Mouse (Mus musculus): Measurements from ENCODE around the gene Trappc11. TPM values are rescaled to one million over a fixed set of nuclear protein-coding genes. Genes with fewer than 3 reads are reported as not detected.

The Trappc11 gene
- polyA plus RNA-seq, 1 experiment: 16.7 TPM

GRCm38 (mm10) chr8:47568098-47568497 is 34.8 kb upstream of the Trappc11 start:
- Histone ChIP-seq H3K4me2 (ENCODE audit: low read depth) (no peak overlapping the region), H3K4me3 (no peak overlapping the region), H3ac (ENCODE audit: control insufficient read depth, insufficient read length) (no peak overlapping the region), H3K36me3 (ENCODE audit: control insufficient read depth, insufficient read depth) (no peaks in the 10 kb centered on the region), H3K27me3 (ENCODE audit: control insufficient read depth, insufficient read depth, insufficient read length) (no peaks in the 10 kb centered on the region), H3K79me2 (ENCODE audit: control insufficient read depth, insufficient read depth) (no peaks in the 10 kb centered on the region)
- TF ChIP-seq POLR2A (IDR thresholded peaks at IDR 0.05; ENCODE audit: insufficient read length, low read depth) (no peak), SRF (IDR thresholded peaks at IDR 0.05; ENCODE audit: control insufficient read depth, insufficient read length, low read depth) (no peak), TCF12 (IDR thresholded peaks at IDR 0.05; ENCODE audit: insufficient read depth, poor library complexity, severe bottlenecking) (no peak), REST (IDR thresholded peaks at IDR 0.05; ENCODE audit: insufficient read depth, insufficient read length) (no peak), USF1 (IDR thresholded peaks at IDR 0.05; ENCODE audit: low read depth) (no peak), TCF3 (IDR thresholded peaks at IDR 0.05; ENCODE audit: insufficient read length, low read depth) (no peak), MYOG (IDR thresholded peaks at IDR 0.05; ENCODE audit: control insufficient read depth in 1 of 3, insufficient read depth in 1 of 3, insufficient read length in 2 of 3, low read depth in 2 of 3) (no peak), MAX (IDR thresholded peaks at IDR 0.05; ENCODE audit: low read depth) (no peak)

- Histone ChIP-seq H3K4me3 (no peak overlapping the region), H3K36me3 (ENCODE audit: control insufficient read depth, insufficient read depth) (no peaks in the 10 kb centered on the region), H3K4me2 (ENCODE audit: low read depth) (no peak overlapping the region), H3K27me3 (ENCODE audit: control insufficient read depth, insufficient read depth, insufficient read length) (no peaks in the 10 kb centered on the region), H3K79me2 (ENCODE audit: control insufficient read depth, insufficient read depth) (no peaks in the 10 kb centered on the region), H3ac (ENCODE audit: control insufficient read depth, insufficient read length) (no peak overlapping the region)
- TF ChIP-seq POLR2AphosphoS2 (IDR thresholded peaks at IDR 0.05; ENCODE audit: insufficient read length, low read depth) (no peak), MYOG (IDR thresholded peaks at IDR 0.05; ENCODE audit: control insufficient read depth in 1 of 3, insufficient read depth in 1 of 3, insufficient read length in 2 of 3, low read depth in 2 of 3) (no peak), TCF12 (IDR thresholded peaks at IDR 0.05; ENCODE audit: insufficient read depth, poor library complexity, severe bottlenecking) (no peak), MAX (IDR thresholded peaks at IDR 0.05; ENCODE audit: low read depth) (no peak), REST (IDR thresholded peaks at IDR 0.05; ENCODE audit: insufficient read depth, insufficient read length) (no peak)
Observed at GRCm38 (mm10) chr8:47566551-47566950, 33.3 kb upstream of the Trappc11 start.

DNA sequence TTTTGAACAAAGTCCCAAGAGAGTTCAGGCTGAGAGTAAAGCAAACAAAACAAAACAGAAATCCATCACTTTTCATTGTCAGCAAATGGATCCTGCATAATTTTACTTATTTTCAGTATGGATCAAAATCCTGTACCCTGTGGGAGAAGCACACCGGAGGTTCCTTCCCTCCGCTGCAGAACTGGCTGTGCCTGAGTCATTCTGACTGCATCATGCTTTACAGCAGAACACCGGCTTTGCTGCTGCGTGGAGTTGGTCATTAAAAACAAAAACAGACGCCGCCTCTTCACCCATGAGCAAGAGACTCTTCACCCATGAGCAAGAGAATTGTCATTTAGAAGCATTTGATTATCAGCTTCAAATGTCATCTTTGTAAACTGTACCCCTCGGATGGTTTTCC is 27.5 kb upstream of the Trappc11 start:
- TF ChIP-seq MYOD1 (IDR thresholded peaks at IDR 0.05; ENCODE audit: control insufficient read depth in 1 of 3, insufficient read length in 2 of 3, low read depth in 2 of 3) (no peak), REST (IDR thresholded peaks at IDR 0.05; ENCODE audit: insufficient read depth, insufficient read length) (no peak), POLR2AphosphoS2 (IDR thresholded peaks at IDR 0.05; ENCODE audit: insufficient read length, low read depth) (no peak), TCF3 (IDR thresholded peaks at IDR 0.05; ENCODE audit: insufficient read length, low read depth) (no peak), MYOG (IDR thresholded peaks at IDR 0.05; ENCODE audit: control insufficient read depth in 1 of 3, insufficient read depth in 1 of 3, insufficient read length in 2 of 3, low read depth in 2 of 3) (no peak), MAX (IDR thresholded peaks at IDR 0.05; ENCODE audit: low read depth) (no peak), E2F4 (IDR thresholded peaks at IDR 0.05; ENCODE audit: insufficient read depth) (no peak)

GRCm38 (mm10) chr8:47558274-47558673 is 25.0 kb upstream of the Trappc11 start:
- Histone ChIP-seq H3ac (ENCODE audit: control insufficient read depth, insufficient read length) (no peak overlapping the region), H3K36me3 (ENCODE audit: control insufficient read depth, insufficient read depth) (no peaks in the 10 kb centered on the region), H3K4me2 (ENCODE audit: low read depth) (no peak overlapping the region), H3K79me2 (ENCODE audit: control insufficient read depth, insufficient read depth) (no peaks in the 10 kb centered on the region), H3K4me3 (no peak overlapping the region), H3K27me3 (ENCODE audit: control insufficient read depth, insufficient read depth, insufficient read length) (no peaks in the 10 kb centered on the region)
- TF ChIP-seq E2F4 (IDR thresholded peaks at IDR 0.05; ENCODE audit: insufficient read depth) (no peak), SRF (IDR thresholded peaks at IDR 0.05; ENCODE audit: control insufficient read depth, insufficient read length, low read depth) (no peak), MAX (IDR thresholded peaks at IDR 0.05; ENCODE audit: low read depth) (no peak), MYOD1 (IDR thresholded peaks at IDR 0.05; ENCODE audit: control insufficient read depth in 1 of 3, insufficient read length in 2 of 3, low read depth in 2 of 3) (no peak), TCF12 (IDR thresholded peaks at IDR 0.05; ENCODE audit: insufficient read depth, poor library complexity, severe bottlenecking) (no peak), USF1 (IDR thresholded peaks at IDR 0.05; ENCODE audit: low read depth) (no peak), MYOG (IDR thresholded peaks at IDR 0.05; ENCODE audit: control insufficient read depth in 1 of 3, insufficient read depth in 1 of 3, insufficient read length in 2 of 3, low read depth in 2 of 3) (no peak), REST (IDR thresholded peaks at IDR 0.05; ENCODE audit: insufficient read depth, insufficient read length) (no peak), TCF3 (IDR thresholded peaks at IDR 0.05; ENCODE audit: insufficient read length, low read depth) (no peak), POLR2A (IDR thresholded peaks at IDR 0.05; ENCODE audit: insufficient read length, low read depth) (no peak), POLR2AphosphoS2 (IDR thresholded peaks at IDR 0.05; ENCODE audit: insufficient read length, low read depth) (no peak), CEBPB (IDR thresholded peaks at IDR 0.05; ENCODE audit: insufficient read depth, poor library complexity, severe bottlenecking) (no peak)

More for the DNA sequence above, 27.5 kb upstream of the Trappc11 start:
- H3K4me2 ChIP-seq (ENCODE audit: low read depth): peak overlapping the region; percentile 12
- H3K4me3 ChIP-seq: no peak overlapping the region
- H3ac ChIP-seq (ENCODE audit: control insufficient read depth, insufficient read length): no peak overlapping the region
- H3K27me3 ChIP-seq (ENCODE audit: control insufficient read depth, insufficient read depth, insufficient read length): no peaks in the 10 kb centered on the region
- H3K36me3 ChIP-seq (ENCODE audit: control insufficient read depth, insufficient read depth): no peaks in the 10 kb centered on the region
- H3K79me2 ChIP-seq (ENCODE audit: control insufficient read depth, insufficient read depth): no peaks in the 10 kb centered on the region

- TF ChIP-seq TCF3 (IDR thresholded peaks at IDR 0.05; ENCODE audit: insufficient read length, low read depth) (no peak), TCF12 (IDR thresholded peaks at IDR 0.05; ENCODE audit: insufficient read depth, poor library complexity, severe bottlenecking) (no peak), E2F4 (IDR thresholded peaks at IDR 0.05; ENCODE audit: insufficient read depth) (no peak), SRF (IDR thresholded peaks at IDR 0.05; ENCODE audit: control insufficient read depth, insufficient read length, low read depth) (no peak), USF1 (IDR thresholded peaks at IDR 0.05; ENCODE audit: low read depth) (no peak)
- no peak overlapping the region for H3K4me2 ChIP-seq (ENCODE audit: low read depth)
Observed at GRCm38 (mm10) chr8:47556446-47556845, 23.2 kb upstream of the Trappc11 start.

More at GRCm38 (mm10) chr8:47556446-47556845, 23.2 kb upstream of the Trappc11 start:
- Histone ChIP-seq H3K79me2 (ENCODE audit: control insufficient read depth, insufficient read depth) (no peaks in the 10 kb centered on the region), H3K4me3 (no peak overlapping the region), H3K27me3 (ENCODE audit: control insufficient read depth, insufficient read depth, insufficient read length) (no peaks in the 10 kb centered on the region), H3K36me3 (ENCODE audit: control insufficient read depth, insufficient read depth) (no peaks in the 10 kb centered on the region), H3ac (ENCODE audit: control insufficient read depth, insufficient read length) (no peak overlapping the region)
